Mouse (Mus musculus) liver, adult 2 months (tissue): ENCODE measurements around the gene Icam2.

Experiments
- CTCF ChIP-seq: fragments of 200-500 bp; IDR thresholded peaks from 2 replicates; pipeline ENCODE4 v1.5.1; 2011; ENCODE audit warnings: low read depth, low read length, control low read depth
- POLR2A ChIP-seq: fragments of 200-500 bp; IDR thresholded peaks from 2 replicates; pipeline ENCODE4 v1.6.1; 2011; ENCODE audit warnings: low read length, control low read depth; ENCODE audit not compliant: insufficient read depth; ENCODE audit errors: extremely low read depth

- TF ChIP-seq CTCF: no peak
- no peak for TF ChIP-seq POLR2A
Measured at GRCm38 (mm10) chr11:106417860-106418259, 30.0 kb upstream of the Icam2 start.
